Mouse (Mus musculus): ENCODE measurements around the gene A630023A22Rik. TPM values are rescaled to one million over a fixed set of nuclear protein-coding genes. Genes with fewer than 3 reads are reported as not detected.

A630023A22Rik gene
- not detected in 2 replicates for polyA plus RNA-seq (2012; rRNA removed)

DNA sequence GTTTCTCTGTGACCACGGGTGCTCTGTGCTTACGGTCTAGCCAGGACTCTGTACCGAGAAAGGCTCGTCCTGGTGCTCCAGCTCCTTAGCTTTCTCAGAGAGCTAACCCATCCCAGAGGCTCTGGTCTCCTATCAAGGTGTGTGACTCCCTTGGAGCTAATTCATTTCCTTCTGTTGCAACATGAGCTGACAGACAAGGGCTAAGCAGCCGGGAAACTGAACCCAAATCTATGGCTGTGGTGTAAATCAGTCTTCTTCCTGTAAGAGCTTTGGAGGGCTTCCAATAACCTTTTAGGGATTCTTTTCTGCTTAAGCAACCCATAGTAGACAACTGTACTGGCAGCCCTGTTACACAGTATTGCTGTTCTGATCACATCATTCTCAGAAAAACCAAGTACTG, at the start of gene A630023A22Rik:
Gene A630023A22Rik (minus strand): TSS at position 154 of the 400 bp plus-strand sequence.
- WGBS = 64% methylated on average over 5 of the region's 5 CpGs
- DNase-seq = no peak
- Histone ChIP-seq H3K4me1 (ENCODE audit: control insufficient read depth, insufficient read depth, low read length) (no peaks in the 10 kb centered on the region; the same call in 1 of the 2 replicates), H3K4me3 (replicated peaks; ENCODE audit: extremely low read depth, low read depth, low read length) (no peak within 1 kb of the TSS)
- TF ChIP-seq POLR2A (IDR thresholded peaks at IDR 0.05; ENCODE audit: borderline replicate concordance, extremely low read depth, low read depth, low read length) = no peak
- TF ChIP-seq CTCF (IDR thresholded peaks at IDR 0.05; ENCODE audit: insufficient read depth, low read length) = no peak

- WGBS = 9% methylated on average over 16 of the region's 16 CpGs
- Histone ChIP-seq H3K4me3 (replicated peaks; ENCODE audit: extremely low read depth, low read depth, low read length) (no peak within 1 kb of the TSS), H3K4me1 (ENCODE audit: control insufficient read depth, insufficient read depth, low read length) (no peaks in the 10 kb centered on the region)
- DNase-seq = peak; percentile 45
- TF ChIP-seq POLR2A (IDR thresholded peaks at IDR 0.05; ENCODE audit: borderline replicate concordance, extremely low read depth, low read depth, low read length) (no peak), CTCF (IDR thresholded peaks at IDR 0.05; ENCODE audit: insufficient read depth, low read length) (no peak)
These were observed 49.8 kb upstream of the A630023A22Rik start, which contains the start of gene Npy4r for GRCm38 (mm10) chr14:34152342-34152741. Gene Npy4r, minus strand, starts transcription at chr14:34152489.

- WGBS = 89% methylated on average over 10 of the region's 10 CpGs
- no peaks in the 10 kb centered on the region for H3K4me1 ChIP-seq (ENCODE audit: control insufficient read depth, insufficient read depth, low read length)
- no peak overlapping the region for H3K4me3 ChIP-seq (replicated peaks; ENCODE audit: extremely low read depth, low read depth, low read length)
- DNase-seq = no peak
- TF ChIP-seq CTCF (IDR thresholded peaks at IDR 0.05; ENCODE audit: insufficient read depth, low read length) (no peak), POLR2A (IDR thresholded peaks at IDR 0.05; ENCODE audit: borderline replicate concordance, extremely low read depth, low read depth, low read length) (no peak)
These were observed 40.4 kb upstream of the A630023A22Rik start for GRCm38 (mm10) chr14:34142915-34143314.

DNA sequence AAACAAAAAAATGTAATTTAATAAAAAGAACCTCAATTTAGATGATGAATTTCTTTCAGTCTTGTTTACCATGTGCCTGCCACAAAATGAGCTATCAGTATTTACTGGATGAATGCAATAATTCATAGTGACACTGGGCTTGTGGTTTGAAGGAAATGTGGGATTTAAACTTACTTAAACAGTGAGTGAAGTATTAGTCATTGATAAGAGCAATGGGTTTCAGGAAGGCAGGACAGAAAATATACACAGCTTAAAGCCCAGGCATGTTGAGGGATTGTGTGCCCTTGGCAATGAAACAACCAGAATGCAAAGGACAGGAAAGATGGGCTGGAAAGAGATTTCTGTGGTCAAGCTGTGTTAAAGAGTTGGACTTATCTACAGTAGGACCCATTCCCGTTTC, 39.8 kb upstream of the A630023A22Rik start:
- WGBS = 63% methylated on average over 1 of the region's 1 CpGs
- H3K4me1 ChIP-seq (ENCODE audit: control insufficient read depth, insufficient read depth, low read length) = no peaks in the 10 kb centered on the region
- no peak for DNase-seq
- H3K4me3 ChIP-seq (replicated peaks; ENCODE audit: extremely low read depth, low read depth, low read length) = no peak overlapping the region
- TF ChIP-seq CTCF (IDR thresholded peaks at IDR 0.05; ENCODE audit: insufficient read depth, low read length) (no peak), POLR2A (IDR thresholded peaks at IDR 0.05; ENCODE audit: borderline replicate concordance, extremely low read depth, low read depth, low read length) (no peak)

GRCm38 (mm10) chr14:34139671-34140664, 37.4 kb upstream of the A630023A22Rik start:
- no peak for DNase-seq
- TF ChIP-seq POLR2A (IDR thresholded peaks at IDR 0.05; ENCODE audit: borderline replicate concordance, extremely low read depth, low read depth, low read length) (no peak), CTCF (IDR thresholded peaks at IDR 0.05; ENCODE audit: insufficient read depth, low read length) (no peak)
- H3K4me3 ChIP-seq (replicated peaks; ENCODE audit: extremely low read depth, low read depth, low read length) = no peak overlapping the region

GRCm38 (mm10) chr14:34135391-34135790, 32.8 kb upstream of the A630023A22Rik start:
- no peak for DNase-seq
- H3K4me3 ChIP-seq (replicated peaks; ENCODE audit: extremely low read depth, low read depth, low read length) = no peak overlapping the region
- H3K4me1 ChIP-seq (ENCODE audit: control insufficient read depth, insufficient read depth, low read length) = no peaks in the 10 kb centered on the region
- TF ChIP-seq CTCF (IDR thresholded peaks at IDR 0.05; ENCODE audit: insufficient read depth, low read length) (no peak), POLR2A (IDR thresholded peaks at IDR 0.05; ENCODE audit: borderline replicate concordance, extremely low read depth, low read depth, low read length) (no peak)

More at GRCm38 (mm10) chr14:34139671-34140664, 37.4 kb upstream of the A630023A22Rik start:
- 77% methylated on average over 15 of the region's 15 CpGs for WGBS
- no peaks in the 10 kb centered on the region for H3K4me1 ChIP-seq (ENCODE audit: control insufficient read depth, insufficient read depth, low read length)

DNA sequence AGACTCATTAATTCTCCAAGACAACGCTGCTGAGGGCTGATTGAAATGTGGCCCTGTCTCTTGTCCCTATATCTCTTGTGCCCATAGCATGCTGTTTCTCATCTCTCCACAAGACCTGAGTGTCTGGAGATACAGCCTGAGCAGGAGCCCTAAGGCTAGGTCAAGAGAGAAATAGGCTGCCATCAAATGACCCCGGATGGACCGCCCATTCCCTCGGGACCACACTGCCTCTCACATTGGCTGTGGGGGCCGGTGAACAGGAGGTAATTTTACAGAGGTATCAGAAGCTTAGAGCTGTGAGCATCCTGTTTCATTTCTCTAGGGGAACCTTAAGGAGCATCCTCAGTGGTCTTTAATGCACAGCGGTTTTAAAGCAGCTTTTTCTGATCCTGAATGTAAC, 28.7 kb upstream of the A630023A22Rik start:
- H3K4me3 ChIP-seq (replicated peaks; ENCODE audit: extremely low read depth, low read depth, low read length) = no peak overlapping the region
- WGBS = 65% methylated on average over 6 of the region's 6 CpGs
- H3K4me1 ChIP-seq (ENCODE audit: control insufficient read depth, insufficient read depth, low read length) = no peaks in the 10 kb centered on the region
- no peak for DNase-seq
- TF ChIP-seq CTCF (IDR thresholded peaks at IDR 0.05; ENCODE audit: insufficient read depth, low read length) (no peak), POLR2A (IDR thresholded peaks at IDR 0.05; ENCODE audit: borderline replicate concordance, extremely low read depth, low read depth, low read length) (no peak)

- no peak for DNase-seq
- WGBS = 93% methylated on average over 4 of the region's 4 CpGs
- Histone ChIP-seq H3K4me1 (ENCODE audit: control insufficient read depth, insufficient read depth, low read length) (no peaks in the 10 kb centered on the region), H3K4me3 (replicated peaks; ENCODE audit: extremely low read depth, low read depth, low read length) (no peak overlapping the region)
- TF ChIP-seq POLR2A (IDR thresholded peaks at IDR 0.05; ENCODE audit: borderline replicate concordance, extremely low read depth, low read depth, low read length) (no peak), CTCF (IDR thresholded peaks at IDR 0.05; ENCODE audit: insufficient read depth, low read length) (no peak)
These were observed 19.1 kb upstream of the A630023A22Rik start for GRCm38 (mm10) chr14:34121691-34122090.

- H3K4me1 ChIP-seq (ENCODE audit: control insufficient read depth, insufficient read depth, low read length) = no peaks in the 10 kb centered on the region
- 92% methylated on average over 3 of the region's 3 CpGs for WGBS
- DNase-seq = no peak
- TF ChIP-seq CTCF (IDR thresholded peaks at IDR 0.05; ENCODE audit: insufficient read depth, low read length) (no peak), POLR2A (IDR thresholded peaks at IDR 0.05; ENCODE audit: borderline replicate concordance, extremely low read depth, low read depth, low read length) (no peak)
- no peak overlapping the region for H3K4me3 ChIP-seq (replicated peaks; ENCODE audit: extremely low read depth, low read depth, low read length)
These were observed 18.4 kb upstream of the A630023A22Rik start for GRCm38 (mm10) chr14:34120923-34121351.
